Mouse (Mus musculus) right cerebral cortex, postnatal 4 days (tissue): ENCODE measurements around the gene 4933425L06Rik.

Source experiments
- DNase-seq: peaks from one replicate; pipeline ENCODE4 v3.0.0-alpha.2; 2022

4933425L06Rik gene

DNA sequence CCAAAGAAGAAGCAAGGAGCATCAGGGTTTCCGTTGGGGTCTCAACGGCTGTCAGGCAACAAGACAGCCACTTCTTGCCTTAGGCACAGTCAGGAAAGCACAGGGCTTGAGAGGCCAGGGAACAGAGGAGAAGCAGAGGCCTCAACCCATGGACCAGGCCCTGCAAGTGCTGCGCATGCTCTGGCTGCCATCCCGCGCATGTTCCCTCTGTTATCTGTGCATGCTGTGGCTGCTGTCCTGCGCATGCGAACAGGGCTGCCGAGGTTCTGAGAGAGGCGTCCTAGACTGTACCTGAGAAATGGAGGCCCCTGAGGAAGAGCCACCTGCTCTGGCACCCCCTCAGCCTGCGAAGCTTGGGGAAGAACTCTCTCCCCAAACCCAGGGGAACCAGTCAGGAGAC lies at the start of gene 4933425L06Rik:
TSS of gene 4933425L06Rik (plus strand) at position 261 of the 400 bp plus-strand sequence.
- no peak for DNase-seq

DNA sequence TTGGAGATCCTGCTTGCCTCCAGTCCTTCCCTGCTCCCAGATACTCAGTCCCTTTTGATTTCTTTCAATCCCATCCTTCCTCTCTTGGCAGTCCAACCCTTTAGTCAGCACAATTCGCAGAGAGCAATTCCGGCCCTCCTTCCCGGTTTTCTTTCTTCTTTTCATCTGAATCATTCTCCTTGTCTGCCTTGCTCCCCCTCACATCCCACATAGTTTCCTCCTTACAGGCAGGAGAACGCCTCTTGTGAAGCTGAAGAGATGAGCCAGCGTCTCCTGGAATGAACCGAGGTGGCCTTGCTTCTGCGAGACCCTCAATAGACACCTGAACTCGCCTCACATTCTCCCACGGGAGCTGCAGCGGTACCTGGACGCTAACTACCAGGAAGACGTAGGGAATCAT lies 44.1 kb upstream of the 4933425L06Rik start:
- DNase-seq = no peak

DNA sequence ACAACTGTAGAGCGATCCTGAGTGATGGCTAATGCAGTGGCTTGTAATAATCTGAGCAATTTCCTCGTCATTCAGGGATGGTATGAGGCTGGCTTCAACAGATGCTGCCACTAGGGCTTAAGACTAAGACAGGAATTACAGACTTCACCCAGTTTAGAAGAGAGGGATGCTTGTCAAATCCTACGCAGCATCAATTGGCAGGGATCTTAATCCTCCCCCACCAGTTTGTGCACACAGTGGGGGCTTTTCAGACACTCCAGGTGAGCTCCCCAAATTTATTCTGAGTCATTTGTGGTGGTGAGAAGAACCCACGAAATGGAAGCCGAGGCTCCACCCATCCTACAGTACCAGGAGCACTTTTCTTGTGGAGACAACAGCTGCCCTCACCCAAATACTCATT lies 43.6 kb upstream of the 4933425L06Rik start:
- no peak for DNase-seq

DNA sequence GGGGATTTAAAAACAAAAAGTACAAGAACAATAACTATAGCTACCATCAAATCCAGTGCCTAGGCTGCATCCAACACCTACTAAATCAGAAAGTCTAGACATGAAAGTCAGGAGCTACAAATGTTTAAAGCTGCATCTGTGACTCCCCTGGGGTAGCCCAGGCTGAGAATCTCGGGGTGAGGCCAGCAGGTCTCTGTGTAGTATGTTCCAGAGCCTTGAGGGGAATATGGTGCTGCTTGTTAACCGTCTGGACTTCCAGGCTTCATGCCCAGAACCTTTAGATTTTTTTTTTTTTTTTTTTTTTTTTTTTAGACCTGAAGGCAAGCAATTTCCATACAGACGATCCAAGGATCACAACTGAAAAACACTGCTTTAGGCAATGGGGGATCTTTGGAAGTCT lies 38.0 kb upstream of the 4933425L06Rik start:
- no peak for DNase-seq

GRCm38 (mm10) chr13:105047377-105047776 lies 34.5 kb upstream of the 4933425L06Rik start:
- no peak for DNase-seq

GRCm38 (mm10) chr13:105048662-105049061 lies 33.3 kb upstream of the 4933425L06Rik start:
- no peak for DNase-seq

- DNase-seq = peak; percentile 27
Measured at GRCm38 (mm10) chr13:105051432-105051831, 30.5 kb upstream of the 4933425L06Rik start.

DNA sequence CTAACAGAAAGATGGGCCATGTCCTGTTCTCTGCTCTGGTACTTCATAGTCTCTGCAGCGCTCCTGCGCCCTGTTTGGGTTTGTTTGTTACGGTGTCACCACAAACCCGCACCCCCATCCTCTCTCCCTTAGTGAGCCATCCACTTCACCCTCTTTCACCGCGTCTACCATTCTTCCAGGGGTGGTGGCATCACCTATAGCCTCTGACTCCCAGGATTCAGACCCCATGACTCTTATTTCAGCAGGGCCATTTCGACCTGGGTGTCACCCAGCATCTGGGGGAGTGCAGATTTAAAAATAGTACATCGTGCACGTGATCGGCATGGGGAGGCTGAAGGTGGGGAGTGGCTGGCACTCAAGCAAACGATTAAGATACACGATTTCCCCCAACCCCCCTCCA lies 28.3 kb upstream of the 4933425L06Rik start:
- DNase-seq = peak; percentile 30

GRCm38 (mm10) chr13:105054181-105054940 lies 27.6 kb upstream of the 4933425L06Rik start, which contains the start of gene Rgs7bp:
Gene Rgs7bp (minus strand): TSS chr13:105054930.
- DNase-seq = peak; percentile 76

GRCm38 (mm10) chr13:105054941-105055309 lies 27.0 kb upstream of the 4933425L06Rik start:
- DNase-seq = no peak

DNA sequence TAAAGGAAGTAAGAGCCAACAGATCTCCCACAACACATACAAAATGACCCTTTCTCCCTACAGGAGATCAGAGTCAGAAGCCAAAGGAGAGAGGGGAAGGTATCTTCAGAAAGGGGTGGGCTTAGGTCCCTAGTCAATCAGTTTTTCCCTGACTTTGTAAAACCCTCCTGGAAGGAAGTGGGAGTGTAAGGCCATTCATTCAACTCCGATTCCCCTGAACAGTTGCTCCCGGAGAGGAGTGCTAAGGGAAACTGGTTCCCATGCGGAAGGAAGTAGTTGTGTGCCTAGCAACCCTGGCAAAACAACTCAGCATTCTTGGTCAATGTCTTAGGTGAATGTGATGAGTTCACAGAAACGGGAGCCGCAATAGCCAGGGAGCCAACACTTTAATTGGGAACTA lies 26.5 kb upstream of the 4933425L06Rik start:
- no peak for DNase-seq

- no peak for DNase-seq
Measured at GRCm38 (mm10) chr13:105066119-105066518, 15.8 kb upstream of the 4933425L06Rik start.

- DNase-seq = no peak
Measured at GRCm38 (mm10) chr13:105066890-105067845, 14.8 kb upstream of the 4933425L06Rik start.

DNA sequence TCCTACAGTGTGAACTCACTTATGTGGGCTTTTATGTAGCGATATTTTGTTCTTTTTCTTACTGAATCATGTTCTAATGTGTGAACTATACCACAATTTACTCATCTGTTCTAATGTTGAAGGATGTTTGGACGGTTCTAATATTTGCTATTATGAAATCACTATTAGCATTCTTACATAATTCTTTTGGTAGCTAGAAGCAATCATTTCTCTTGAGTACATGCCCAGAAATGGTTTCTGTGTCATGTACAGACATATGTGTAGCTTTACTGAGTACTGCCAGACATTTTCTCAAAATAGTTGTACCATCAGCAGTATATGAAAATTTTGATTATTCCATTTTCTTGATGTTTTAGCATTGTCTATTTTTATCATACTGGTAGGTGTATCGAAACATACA lies 7.4 kb downstream of the 4933425L06Rik start:
- no peak for DNase-seq

DNA sequence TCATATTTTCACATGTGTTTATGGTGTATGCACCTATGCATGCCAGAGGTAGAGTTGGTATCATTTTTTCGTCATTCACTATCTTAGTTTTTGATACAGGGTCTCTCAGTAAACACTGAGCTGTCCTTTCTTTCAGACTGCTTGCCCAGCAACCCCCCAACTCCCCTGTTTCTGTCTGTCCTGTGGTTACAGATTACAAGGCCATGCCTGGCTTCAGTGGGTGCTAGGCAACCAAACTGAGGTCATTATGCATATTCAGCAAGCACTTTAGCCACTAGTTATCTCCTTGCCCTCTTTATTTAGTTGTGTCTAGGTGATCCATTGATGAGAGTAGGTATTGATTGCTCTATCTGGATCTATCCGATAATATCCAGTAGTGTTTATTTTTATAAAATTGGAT lies 14.4 kb downstream of the 4933425L06Rik start:
- no peak for DNase-seq

DNA sequence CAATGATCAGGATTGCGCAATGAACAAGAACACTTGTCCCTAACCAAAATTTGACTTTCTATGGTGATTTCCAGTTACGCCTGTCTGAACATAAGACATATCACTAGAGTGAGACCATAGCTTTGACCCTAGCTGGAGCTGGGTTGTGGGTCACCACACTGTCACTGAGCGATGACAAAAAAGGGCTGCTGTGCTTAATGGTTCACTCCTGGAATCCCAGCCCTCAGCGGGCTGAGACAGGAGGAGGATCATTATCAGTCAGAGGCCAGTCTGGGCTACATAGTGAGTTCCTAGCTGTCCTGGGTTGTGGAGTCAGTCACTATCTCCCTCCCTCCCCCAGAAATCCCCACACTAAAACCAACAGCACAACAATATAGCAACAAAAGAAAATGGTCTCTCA lies 18.8 kb downstream of the 4933425L06Rik start:
- no peak for DNase-seq

GRCm38 (mm10) chr13:105104385-105104784 lies 22.5 kb downstream of the 4933425L06Rik start:
- DNase-seq = no peak

GRCm38 (mm10) chr13:105111599-105111998 lies 29.7 kb downstream of the 4933425L06Rik start:
- no peak for DNase-seq

DNA sequence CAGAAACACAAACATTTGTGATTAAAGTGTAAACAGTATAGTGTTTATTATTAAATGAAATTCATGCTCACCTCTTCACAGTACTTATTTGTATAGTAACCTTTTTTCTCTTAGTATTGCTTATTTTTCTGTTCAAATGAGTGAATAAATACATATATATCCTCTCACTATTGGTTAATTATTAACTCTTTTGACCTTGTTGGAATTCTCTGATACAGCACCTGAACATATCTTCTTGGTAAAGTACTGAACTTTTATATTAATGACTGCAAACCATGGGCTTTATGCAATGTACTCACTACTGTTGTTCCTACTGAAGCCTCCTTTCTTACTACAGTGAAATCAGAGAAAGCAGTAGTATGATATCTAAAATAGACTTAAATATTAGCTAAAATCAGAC lies 39.7 kb downstream of the 4933425L06Rik start:
- DNase-seq = no peak

DNA sequence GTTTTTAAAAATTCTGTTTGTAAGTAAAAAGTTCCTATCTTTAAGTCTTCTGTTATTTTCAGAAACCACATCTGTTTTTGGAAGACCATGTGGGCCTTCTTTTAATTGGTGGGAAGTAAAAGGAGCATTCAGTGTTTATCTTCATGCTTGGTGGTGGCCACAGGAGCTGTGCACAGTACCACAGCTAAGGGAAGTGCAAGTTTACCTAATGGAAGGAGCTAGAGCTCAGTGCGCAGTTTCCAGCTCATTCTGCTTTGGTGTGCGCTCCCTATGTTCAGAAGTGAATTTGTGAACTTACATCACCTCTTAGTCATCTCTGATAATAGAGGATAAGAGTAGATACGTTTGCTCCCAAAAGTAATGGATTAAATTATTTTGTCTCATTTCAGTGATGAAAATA lies 40.2 kb downstream of the 4933425L06Rik start:
- no peak for DNase-seq

GRCm38 (mm10) chr13:105130080-105130479 lies 48.2 kb downstream of the 4933425L06Rik start:
- no peak for DNase-seq

- no peak for DNase-seq
Measured at GRCm38 (mm10) chr13:105132370-105132769, 50.4 kb downstream of the 4933425L06Rik start.

DNA sequence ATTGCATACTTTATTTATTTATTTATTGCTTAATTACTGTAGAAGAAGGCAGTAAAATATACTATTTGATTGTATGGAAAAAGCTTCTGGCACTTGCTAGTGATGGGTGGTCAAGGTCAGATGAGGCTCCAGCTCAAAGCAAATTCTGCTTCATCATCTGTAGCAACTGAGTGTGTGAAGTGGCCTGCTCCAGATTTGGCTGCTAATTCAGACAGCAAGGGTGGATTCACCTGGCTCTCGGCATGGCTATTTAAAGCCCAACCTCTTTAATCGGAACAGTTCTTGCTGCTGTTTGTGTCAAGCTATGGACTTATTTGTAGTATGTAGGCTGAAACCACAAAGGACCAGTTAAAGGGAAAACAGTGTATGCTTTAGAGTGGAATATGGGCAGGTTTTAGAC lies 50.9 kb downstream of the 4933425L06Rik start:
- DNase-seq = no peak

DNA sequence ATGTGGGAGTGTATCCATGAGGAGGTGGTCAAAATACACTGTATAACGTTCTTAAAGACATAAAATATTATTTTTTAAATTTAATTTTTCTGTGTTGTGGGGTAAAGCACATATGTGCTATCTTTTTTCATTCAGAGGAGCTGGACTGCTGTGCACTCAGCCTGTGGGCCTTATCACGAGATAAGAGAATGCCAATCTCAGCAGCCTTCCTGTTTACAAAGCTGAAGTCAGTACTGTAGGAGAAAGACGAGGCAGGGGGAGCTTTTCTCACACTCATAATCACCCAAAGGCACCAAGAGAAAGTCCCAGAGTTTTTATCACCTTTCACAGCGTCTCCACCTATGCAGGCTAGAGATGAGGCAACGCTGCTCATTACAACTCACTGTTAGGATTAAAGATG lies 52.5 kb downstream of the 4933425L06Rik start:
- no peak for DNase-seq
